Mouse (Mus musculus) kidney, postnatal 10 days (tissue): Measurements from ENCODE around the gene Ptges.

ENCODE experiments used
- DNase-seq: peaks from one replicate; pipeline ENCODE4 v3.0.0; 2021; ENCODE audit warnings: mixed read lengths

Ptges gene

DNA sequence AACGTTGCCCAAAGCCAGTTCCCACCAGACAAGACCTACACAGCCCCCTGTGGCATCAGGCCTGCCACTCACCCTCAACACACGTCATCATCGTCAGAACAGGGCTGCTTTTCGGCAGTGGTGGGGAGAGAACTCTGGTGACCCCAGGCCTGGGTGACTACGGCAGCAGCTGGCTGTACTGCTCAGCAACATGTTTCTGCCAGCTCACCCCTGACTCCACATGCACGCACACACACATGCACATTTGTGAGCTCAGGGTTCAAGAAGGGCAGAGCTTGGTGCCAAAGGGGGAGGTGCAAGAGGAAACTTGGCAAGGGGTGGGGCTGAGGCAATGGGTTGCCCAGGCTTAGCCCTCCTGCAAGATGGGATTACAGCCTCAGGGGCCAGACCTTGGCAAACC, 32.4 kb downstream of the Ptges start:
- DNase-seq, result no peak

GRCm38 (mm10) chr2:30893946-30894345, 35.7 kb downstream of the Ptges start:
- DNase-seq, result no peak

- peak; percentile 80 for DNase-seq
Measured at GRCm38 (mm10) chr2:30893399-30893798, 36.3 kb downstream of the Ptges start.

DNA sequence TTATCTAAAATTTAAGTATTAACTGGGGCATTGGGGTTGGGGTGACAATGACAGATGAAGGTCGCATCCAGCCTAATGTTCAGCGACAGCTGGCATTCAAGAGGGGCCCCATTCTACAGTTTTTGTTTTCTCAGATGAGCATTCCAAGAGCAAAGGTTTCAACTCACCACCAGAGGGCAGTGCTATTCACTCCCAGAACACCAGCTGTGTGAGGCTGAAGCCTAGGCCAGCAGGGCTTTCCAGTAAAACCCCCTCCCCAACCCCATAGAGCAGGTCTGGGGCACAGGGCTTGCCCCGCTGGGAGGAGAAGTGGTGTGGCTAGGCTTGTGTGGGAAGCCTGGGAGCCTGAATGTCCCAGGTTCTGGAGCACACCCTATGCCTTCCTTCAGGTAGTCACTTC, 38.7 kb downstream of the Ptges start:
- peak; percentile 73 for DNase-seq

DNA sequence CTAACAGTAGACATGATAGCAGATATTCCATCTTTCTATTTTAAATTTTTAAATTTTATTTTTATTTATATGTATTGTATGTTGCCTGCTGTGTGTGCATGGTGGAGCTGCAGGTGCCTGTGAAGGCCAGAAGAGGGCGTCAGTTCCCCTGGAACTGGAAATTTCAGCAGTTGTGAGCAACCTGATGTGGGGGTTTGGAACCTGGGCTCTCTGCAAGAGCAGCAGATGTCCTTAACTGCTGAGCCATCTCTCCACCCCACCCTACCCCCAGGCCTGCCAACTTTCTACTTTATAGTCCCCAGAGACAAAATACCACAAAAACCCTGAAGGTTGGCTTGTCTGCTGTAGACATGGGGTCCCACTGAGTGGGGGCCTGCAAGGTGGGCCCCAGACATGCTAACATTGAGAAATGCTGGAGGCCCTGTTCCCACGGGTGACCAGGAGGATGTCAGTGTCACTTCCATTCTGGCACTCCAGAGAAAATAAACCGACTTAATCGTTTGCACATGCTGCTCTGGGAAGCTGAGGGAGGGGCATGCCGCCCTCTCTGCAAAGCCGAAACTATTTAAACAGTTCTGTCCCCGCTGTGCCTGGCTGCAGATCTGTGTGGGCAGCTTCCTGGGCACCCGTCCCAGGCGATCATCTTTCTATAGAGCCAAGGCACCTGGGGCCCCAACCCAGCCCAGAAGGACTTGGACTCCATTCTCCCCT, 44.1 kb downstream of the Ptges start:
- no peak for DNase-seq

GRCm38 (mm10) chr2:30884852-30885373, 44.8 kb downstream of the Ptges start:
- no peak for DNase-seq

GRCm38 (mm10) chr2:30881215-30881614, 48.4 kb downstream of the Ptges start:
- DNase-seq, result no peak

DNA sequence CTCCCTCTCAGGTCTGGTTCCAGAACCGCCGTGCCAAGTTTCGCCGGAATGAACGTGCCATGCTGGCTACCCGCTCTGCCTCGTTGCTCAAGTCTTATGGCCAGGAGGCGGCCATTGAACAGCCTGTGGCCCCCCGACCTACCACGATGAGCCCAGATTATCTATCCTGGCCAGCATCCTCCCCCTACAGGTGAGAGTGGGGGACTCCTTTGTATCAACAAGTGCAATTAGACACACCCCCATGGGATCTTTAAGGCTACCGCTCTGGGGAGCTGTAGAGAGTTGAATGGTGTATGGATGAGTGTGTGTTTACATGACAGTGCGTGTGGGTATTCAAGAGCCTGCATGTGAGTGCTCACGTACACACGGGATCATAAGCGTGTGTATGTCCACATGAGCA, 50.2 kb downstream of the Ptges start:
- no peak for DNase-seq

DNA sequence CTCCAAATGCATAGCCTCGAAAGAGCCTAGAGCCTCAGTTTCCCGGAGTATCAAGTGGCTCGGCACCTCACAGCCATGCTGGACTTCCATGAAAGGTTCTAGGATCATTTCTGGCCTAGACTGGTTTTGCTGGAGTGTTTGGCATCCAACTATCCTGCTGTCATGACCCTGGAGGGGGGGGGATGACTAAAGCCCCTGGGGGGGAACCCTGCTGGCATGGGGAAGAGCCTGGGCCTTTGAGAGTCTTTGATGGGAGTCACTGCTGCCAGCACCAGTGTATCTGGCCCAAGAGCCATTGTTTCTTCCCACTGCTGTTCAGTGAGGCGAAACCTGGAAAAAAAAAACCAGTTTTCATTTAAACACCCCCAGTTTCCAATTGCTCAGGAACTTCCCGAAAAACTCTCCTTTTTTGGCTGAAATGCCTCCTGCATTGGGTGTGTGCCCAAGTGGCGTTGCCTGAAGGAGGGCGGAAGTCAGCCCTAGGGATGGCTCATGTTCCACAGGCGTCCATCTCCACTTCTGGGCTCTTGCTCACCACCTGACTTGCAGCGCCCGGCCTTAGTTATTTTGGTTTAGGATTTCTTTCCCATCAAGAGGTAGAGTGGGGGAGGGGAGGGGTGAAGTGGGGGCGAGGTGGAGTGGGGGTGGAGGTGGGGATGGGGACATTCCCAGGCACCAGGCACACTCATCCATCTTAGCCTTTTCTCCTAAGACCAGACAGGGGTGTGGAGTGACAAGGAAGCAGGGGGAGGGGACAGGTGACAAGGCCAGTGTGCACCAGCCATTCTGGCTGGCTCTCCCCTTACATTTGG, 53.8 kb downstream of the Ptges start:
- DNase-seq, result no peak

- DNase-seq, result no peak
Measured at GRCm38 (mm10) chr2:30875096-30875495, 54.6 kb downstream of the Ptges start.

- no peak for DNase-seq
Measured at GRCm38 (mm10) chr2:30874445-30874844, 55.2 kb downstream of the Ptges start.

- peak; percentile 7 for DNase-seq
Measured at GRCm38 (mm10) chr2:30872669-30873068, 57.0 kb downstream of the Ptges start.

- DNase-seq, result peak; percentile 53
Measured at GRCm38 (mm10) chr2:30870863-30871262, 58.8 kb downstream of the Ptges start.

- no peak for DNase-seq
Measured at GRCm38 (mm10) chr2:30865426-30865825, 64.2 kb downstream of the Ptges start.

DNA sequence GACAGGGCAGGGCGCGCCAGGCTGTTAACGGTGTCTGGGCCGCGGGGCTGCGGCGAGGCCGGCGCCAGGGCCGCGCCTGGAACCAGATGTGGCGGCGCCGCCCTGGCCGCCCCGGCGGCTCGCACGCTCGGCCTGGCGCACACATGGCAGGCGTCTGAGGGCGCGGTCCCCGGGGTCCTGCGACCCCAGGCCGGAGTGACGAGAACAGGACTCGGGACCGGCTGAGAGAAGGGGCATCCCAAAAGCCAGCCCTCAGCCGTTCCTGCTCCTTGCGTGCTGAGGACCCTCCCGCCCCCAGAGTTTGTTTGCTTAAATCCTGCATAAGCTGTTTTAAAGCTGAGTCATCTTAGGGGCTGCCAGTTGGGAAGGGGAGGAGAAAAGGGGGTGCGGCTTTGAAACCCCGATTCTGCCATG, 64.7 kb downstream of the Ptges start:
- DNase-seq, result no peak

- peak; percentile 52 for DNase-seq
Measured at GRCm38 (mm10) chr2:30863574-30863973, 66.1 kb downstream of the Ptges start.

DNA sequence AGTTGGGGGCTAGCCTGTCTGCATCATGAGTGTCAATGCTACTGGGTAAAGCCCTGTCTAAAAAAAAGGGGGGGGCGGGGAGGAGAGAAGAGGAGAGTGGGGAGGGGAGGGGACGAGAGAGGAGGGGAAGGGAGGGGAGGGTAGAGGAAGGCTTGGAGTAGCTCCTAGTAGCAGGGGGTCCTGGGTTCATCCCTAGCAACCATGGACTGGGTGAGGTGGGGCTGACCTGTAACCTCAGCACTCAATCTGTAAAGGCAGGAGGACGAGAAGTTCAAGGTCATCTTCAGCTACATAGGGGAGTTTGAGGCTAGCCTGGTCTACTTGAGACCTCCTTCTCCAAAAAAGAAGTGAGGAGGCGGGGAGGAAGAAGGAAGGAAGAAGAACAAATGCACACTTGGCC, 67.6 kb downstream of the Ptges start:
- DNase-seq, result no peak

DNA sequence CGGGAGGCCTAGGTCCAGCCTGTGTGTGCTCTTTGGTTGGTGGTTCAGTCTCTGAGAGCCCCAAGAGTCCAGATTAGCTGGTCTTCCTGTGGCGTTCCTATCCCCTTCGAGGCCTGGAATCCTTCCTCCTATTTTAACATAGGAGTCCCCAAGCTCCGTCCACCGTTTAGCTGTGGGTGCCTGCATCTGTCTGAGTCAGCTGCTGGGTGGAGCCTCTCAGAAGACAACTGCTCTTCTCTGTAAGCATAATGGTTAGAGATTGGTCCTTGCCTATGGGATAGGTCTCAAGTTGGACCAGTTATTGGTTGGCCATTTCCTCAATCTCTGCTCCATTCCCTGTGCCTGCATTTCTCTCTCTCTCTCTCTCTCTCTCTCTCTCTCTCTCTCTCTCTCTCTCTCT, 69.9 kb downstream of the Ptges start:
- no peak for DNase-seq

- no peak for DNase-seq
Measured at GRCm38 (mm10) chr2:30857076-30857475, 72.6 kb downstream of the Ptges start.

- peak; percentile 32 for DNase-seq
Measured at GRCm38 (mm10) chr2:30852771-30853313, 76.8 kb downstream of the Ptges start.

- DNase-seq, result no peak
Measured at GRCm38 (mm10) chr2:30850581-30850980, 79.1 kb downstream of the Ptges start.

DNA sequence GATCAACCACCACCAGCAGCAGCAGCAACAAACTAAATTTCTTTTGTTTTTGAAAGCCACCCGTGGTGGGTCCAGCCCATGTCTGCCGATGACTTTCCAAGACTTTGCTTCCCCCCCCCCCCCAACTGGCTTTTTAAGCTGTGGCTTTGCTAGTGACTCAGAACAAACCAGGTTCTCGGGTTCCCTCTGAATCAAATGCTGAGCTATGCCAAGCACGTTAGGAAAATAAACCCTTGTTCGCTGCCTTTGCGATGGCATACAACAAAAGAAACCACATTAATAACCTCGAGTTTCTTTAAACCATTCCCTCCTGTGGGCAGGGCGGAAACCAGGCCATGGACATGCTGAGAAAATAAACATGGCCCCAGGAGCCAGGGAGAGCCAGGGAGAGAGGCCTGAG, 81.5 kb downstream of the Ptges start:
- no peak for DNase-seq

DNA sequence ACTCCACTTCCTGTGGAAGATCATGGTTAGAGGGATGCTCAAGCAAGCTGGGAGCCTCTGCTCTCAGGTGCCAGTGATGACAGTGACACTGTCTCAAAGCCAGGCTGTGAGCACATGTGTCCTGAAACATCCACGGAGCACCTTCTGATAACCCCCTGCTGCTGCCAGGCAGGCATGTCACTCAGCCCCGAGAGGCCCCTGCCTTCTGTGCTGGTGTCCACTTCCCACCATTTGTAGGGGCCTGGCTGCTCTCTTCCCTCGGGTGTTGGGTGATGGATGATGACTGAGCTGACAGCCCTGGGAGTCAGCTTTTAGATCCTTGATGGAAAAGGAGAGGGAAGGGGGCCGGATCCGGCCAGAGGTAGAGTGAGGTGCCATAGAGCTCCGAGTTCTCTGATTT, 82.9 kb downstream of the Ptges start:
- DNase-seq, result no peak

GRCm38 (mm10) chr2:30846236-30846635, 83.4 kb downstream of the Ptges start:
- DNase-seq, result no peak
